Mouse (Mus musculus) thymus, adult 2 months (tissue): ENCODE measurements around the gene Ccdc146. TPM values are rescaled to one million over a fixed set of nuclear protein-coding genes. Genes with fewer than 3 reads are reported as not detected.
"Not testable (repeated sequence)": the region's sequence is repeated elsewhere in the genome, so short reads cannot be mapped to it uniquely, and the experiment has no call there.

Source experiments
- DNase-seq: peaks from one replicate; pipeline ENCODE4 v3.0.0; 2021
- H3K27ac ChIP-seq: fragments of 200-500 bp; 2 replicates; pipeline ENCODE4 v1.5.1; 2012; ENCODE audit warnings: low read length, control low read depth; ENCODE audit not compliant: control insufficient read depth, insufficient read depth
- H3K27me3 ChIP-seq: fragments of 200-500 bp; 2 replicates; pipeline ENCODE4 v1.6.1; 2012; ENCODE audit warnings: mild to moderate bottlenecking, low read length, moderate library complexity, mixed read lengths; ENCODE audit not compliant: control insufficient read depth, insufficient read depth
- H3K36me3 ChIP-seq: fragments of 200-500 bp; 2 replicates; pipeline ENCODE4 v1.6.1; 2012; ENCODE audit warnings: mild to moderate bottlenecking, low read length, moderate library complexity; ENCODE audit not compliant: control insufficient read depth, insufficient read depth
- H3K4me1 ChIP-seq: fragments of 200-500 bp; replicated peaks from 2 replicates; pipeline ENCODE4 v1.6.1; 2012; ENCODE audit warnings: low read length; ENCODE audit not compliant: control insufficient read depth, insufficient read depth
- H3K4me3 ChIP-seq: fragments of 200-500 bp; 2 replicates; pipeline ENCODE4 v1.5.1; 2012; ENCODE audit warnings: mild to moderate bottlenecking, low read length, control low read depth, moderate library complexity; ENCODE audit not compliant: control insufficient read depth, insufficient read depth
- CTCF ChIP-seq: fragments of 200-500 bp; IDR thresholded peaks from 2 replicates; pipeline ENCODE4 v1.5.1; 2012; ENCODE audit warnings: mild to moderate bottlenecking, control low read depth, low read length, moderate library complexity, borderline replicate concordance; ENCODE audit not compliant: control insufficient read depth, poor library complexity, insufficient read depth; ENCODE audit errors: extremely low read depth
- POLR2A ChIP-seq: fragments of 200-500 bp; IDR thresholded peaks from 2 replicates; pipeline ENCODE4 v1.6.1; 2012; ENCODE audit warnings: mild to moderate bottlenecking, low read length, control low read depth, moderate library complexity; ENCODE audit not compliant: control insufficient read depth, poor library complexity, insufficient read depth; ENCODE audit errors: extremely low read depth
- WGBS: fragments of 180-500 bp; shearing (Covaris S2); methylation state at CpG from one replicate; pipeline ENCODE4 v1.1.7; 2018; 5-methylcytosine and 5-hydroxymethylcytosine counted together
- polyA plus RNA-seq: library from polyadenylated mRNA; depleted of rRNA; stranded (reverse); fragments of >200 nt; gene quantifications from 2 replicates; pipeline ENCODE4 v1.2.3, GENCODE M21; 2012

The Ccdc146 gene
- polyA plus RNA-seq, 1 experiment: not detected

- Histone ChIP-seq H3K4me3 (no peak overlapping the region), H3K36me3 (no peaks in the 10 kb centered on the region), H3K27ac (no peak overlapping the region), H3K27me3 (no peaks in the 10 kb centered on the region), H3K4me1 (no peaks in the 10 kb centered on the region)
- WGBS: 93% methylated on average over 7 of the region's 7 CpGs
- TF ChIP-seq CTCF (no peak), POLR2A (no peak)
- DNase-seq: no peak
Observed at GRCm38 (mm10) chr5:21288658-21289435, 135.6 kb downstream of the Ccdc146 start.

GRCm38 (mm10) chr5:21283356-21284062 is 141.0 kb downstream of the Ccdc146 start:
- Histone ChIP-seq H3K27ac (no peak overlapping the region), H3K4me3 (no peak overlapping the region), H3K4me1 (no peaks in the 10 kb centered on the region), H3K36me3 (no peaks in the 10 kb centered on the region), H3K27me3 (no peaks in the 10 kb centered on the region)
- WGBS: 95% methylated on average over 12 of the region's 12 CpGs
- no peak for DNase-seq
- TF ChIP-seq CTCF (no peak), POLR2A (no peak)

GRCm38 (mm10) chr5:21277685-21278084 is 146.8 kb downstream of the Ccdc146 start:
- not testable (repeated sequence) for H3K36me3 ChIP-seq, H3K27me3 ChIP-seq, H3K4me3 ChIP-seq, H3K4me1 ChIP-seq, H3K27ac ChIP-seq, DNase-seq
- 41% methylated on average over 2 of the region's 2 CpGs for WGBS

- Histone ChIP-seq H3K27me3 (no peaks in the 10 kb centered on the region), H3K4me1 (no peaks in the 10 kb centered on the region), H3K27ac (no peak overlapping the region), H3K36me3 (no peaks in the 10 kb centered on the region), H3K4me3 (no peak overlapping the region)
- WGBS: 85% methylated on average over 9 of the region's 9 CpGs
- TF ChIP-seq CTCF (no peak), POLR2A (no peak)
- DNase-seq: no peak
Observed at GRCm38 (mm10) chr5:21271386-21272354, 152.8 kb downstream of the Ccdc146 start.

- Histone ChIP-seq H3K4me1 (no peaks in the 10 kb centered on the region), H3K27me3 (no peaks in the 10 kb centered on the region), H3K27ac (no peak overlapping the region), H3K4me3 (no peak overlapping the region), H3K36me3 (no peaks in the 10 kb centered on the region)
- DNase-seq: no peak
- TF ChIP-seq POLR2A (no peak), CTCF (no peak)
- WGBS: 77% methylated on average over 4 of the region's 4 CpGs
Observed at GRCm38 (mm10) chr5:21270756-21271155, 153.7 kb downstream of the Ccdc146 start.

- TF ChIP-seq POLR2A (no peak), CTCF (no peak)
- no peaks in the 10 kb centered on the region for H3K4me1 ChIP-seq
- no peak overlapping the region for H3K4me3 ChIP-seq
- WGBS: 95% methylated on average over 5 of the region's 5 CpGs
- no peaks in the 10 kb centered on the region for H3K27me3 ChIP-seq
- DNase-seq: no peak
- no peak overlapping the region for H3K27ac ChIP-seq
- H3K36me3 ChIP-seq: no peaks in the 10 kb centered on the region
Observed at GRCm38 (mm10) chr5:21269446-21269845, 155.0 kb downstream of the Ccdc146 start.
